Comparison of ENCODE assay signal across 17 mouse cellular contexts in the genomic region with DNA sequence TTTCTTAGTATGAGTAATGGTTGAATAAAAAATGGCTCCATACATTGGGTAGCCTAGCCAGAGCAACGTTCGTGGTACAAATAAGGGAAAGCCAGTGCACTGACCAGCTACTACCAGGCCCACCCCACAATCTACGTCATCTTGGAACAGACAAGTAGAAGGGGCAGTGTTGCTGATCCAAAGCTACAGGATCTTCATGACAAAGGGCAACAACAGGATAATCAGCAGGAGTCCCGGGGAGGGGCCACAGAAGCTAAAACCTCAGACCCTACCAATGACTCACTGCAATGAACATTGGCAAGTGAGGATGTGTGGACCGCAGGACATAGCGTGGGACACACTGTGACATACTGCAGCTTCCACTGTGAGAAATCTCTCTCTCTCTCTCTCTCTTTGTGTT. TPM values are rescaled to one million over a fixed set of nuclear protein-coding genes. Genes with fewer than 3 reads are reported as not detected.
"Had no signal": no experiment of that assay in that cellular context is flagged by ENCODE, and none has a peak within 500 bp of the region (broad histone marks: within the 10 kb centered on the region; RNA-seq: fewer than 3 reads in every experiment).

No protein-coding gene starts in this region.

- H3K4me1 ChIP-seq: midbrain, embryonic 10.5 days; midbrain, embryonic 12.5 days; neural tube, embryonic 13.5 days; stomach, embryonic 15.5 days had no signal

- H3K27me3 ChIP-seq: midbrain, embryonic 12.5 days; neural tube, embryonic 13.5 days; stomach, embryonic 15.5 days had no signal

- H3K4me3 ChIP-seq: midbrain, embryonic 10.5 days; midbrain, embryonic 12.5 days; myocyte; neural tube, embryonic 13.5 days; stomach, embryonic 15.5 days had no signal

- DNase-seq: lung, embryonic 14.5 days; lung, postnatal 10 days; lung, postnatal 4 days; midbrain, embryonic 14.5 days; right cerebral cortex, postnatal 14 days; thymus, adult 2 months; thymus, postnatal 25 days; thymus, postnatal 4 days had no signal

- H3K36me3 ChIP-seq: midbrain, embryonic 10.5 days; midbrain, embryonic 12.5 days; neural tube, embryonic 13.5 days; stomach, embryonic 15.5 days had no signal

- H3K4me2 ChIP-seq: lung, embryonic 14.5 days; midbrain, embryonic 12.5 days; neural tube, embryonic 13.5 days; stomach, embryonic 15.5 days had no signal

- H3K9me3 ChIP-seq: midbrain, embryonic 10.5 days; midbrain, embryonic 12.5 days; neural tube, embryonic 13.5 days; stomach, embryonic 15.5 days had no signal

- ATAC-seq: midbrain, embryonic 16.5 days had no signal

- H3K9ac ChIP-seq: lung, embryonic 14.5 days; midbrain, embryonic 12.5 days; neural tube, embryonic 13.5 days; stomach, embryonic 15.5 days had no signal

- H3K27ac ChIP-seq: midbrain, embryonic 10.5 days; midbrain, embryonic 12.5 days; neural tube, embryonic 13.5 days; stomach, embryonic 15.5 days; stomach, postnatal 0 days had no signal

RNA-seq across cellular contexts. Expression of gene Ccn2, which starts 20.6 kb away (rescaled TPM):
- total RNA-seq: megakaryocyte-erythroid progenitor cell, adult 5-6 weeks; neutrophil, adult 5-6 weeks had no signal
